Mouse (Mus musculus) kidney, adult 2 months (tissue): ENCODE data around the gene Lce1m. TPM values are rescaled to one million over a fixed set of nuclear protein-coding genes. Genes with fewer than 3 reads are reported as not detected.

Experiments
- DNase-seq: peaks from one replicate; pipeline ENCODE4 v3.0.0; 2021
- H3K27ac ChIP-seq: fragments of 200-500 bp; 2 replicates; pipeline ENCODE4 v1.5.1; 2012; ENCODE audit warnings: low read depth, low read length, control low read depth, inconsistent platforms; ENCODE audit not compliant: insufficient read depth
- H3K27me3 ChIP-seq: fragments of 200-500 bp; replicated peaks from 2 replicates; pipeline ENCODE4 v1.6.1; 2012; ENCODE audit warnings: mild to moderate bottlenecking, moderate library complexity, low read length, inconsistent platforms; ENCODE audit not compliant: control insufficient read depth, insufficient read depth
- H3K36me3 ChIP-seq: fragments of 200-500 bp; 2 replicates; pipeline ENCODE4 v1.6.1; 2012; ENCODE audit warnings: mild to moderate bottlenecking, moderate library complexity, low read length, inconsistent platforms; ENCODE audit not compliant: control insufficient read depth, insufficient read depth
- H3K4me1 ChIP-seq: fragments of 200-500 bp; 2 replicates; pipeline ENCODE4 v1.6.1; 2011; ENCODE audit warnings: low read length; ENCODE audit not compliant: control insufficient read depth, insufficient read depth
- H3K4me3 ChIP-seq: fragments of 200-500 bp; 2 replicates; pipeline ENCODE4 v1.5.1; 2011; ENCODE audit warnings: mild to moderate bottlenecking, low read depth, low read length, control low read depth; ENCODE audit not compliant: insufficient read depth
- CTCF ChIP-seq: fragments of 200-500 bp; conservative IDR thresholded peaks from 2 replicates; pipeline ENCODE4 v1.5.1; 2011; ENCODE audit warnings: low read depth, mild to moderate bottlenecking, control low read depth, low read length, moderate library complexity, mixed read lengths; ENCODE audit not compliant: insufficient read depth, insufficient read length
- POLR2A ChIP-seq: fragments of 200-500 bp; IDR thresholded peaks from one replicate; pipeline ENCODE4 v1.6.1; 2011; ENCODE audit warnings: low read depth, low read length, control low read depth
- WGBS: fragments of 180-500 bp; shearing (Covaris S2); methylation state at CpG from one replicate; pipeline ENCODE4 v1.1.7; 2018; 5-methylcytosine and 5-hydroxymethylcytosine counted together
- polyA plus RNA-seq: library from polyadenylated mRNA; depleted of rRNA; stranded (reverse); fragments of >200 nt; gene quantifications from 2 replicates; pipeline ENCODE4 v1.2.3, GENCODE M21; 2012; rRNA removed

Lce1m gene
- polyA plus RNA-seq, 1 experiment: not detected

- 77% methylated on average over 2 of the region's 2 CpGs for WGBS
These were observed 40.4 kb downstream of the Lce1m start for GRCm38 (mm10) chr3:92978484-92978883.

More at GRCm38 (mm10) chr3:92978484-92978883, 40.4 kb downstream of the Lce1m start:
- H3K27ac ChIP-seq: no peak overlapping the region
- H3K36me3 ChIP-seq: no peaks in the 10 kb centered on the region
- no peaks in the 10 kb centered on the region for H3K4me1 ChIP-seq
- H3K4me3 ChIP-seq: no peak overlapping the region
- no peaks in the 10 kb centered on the region for H3K27me3 ChIP-seq
- no peak for DNase-seq
- TF ChIP-seq CTCF (no peak), POLR2A (no peak)

Other genes starting within 250 kb of the Lce1m start
- gene Lce1i, start 240.2 kb downstream of the Lce1m start, polyA plus RNA-seq: not detected in 2 replicates
- not detected in 2 replicates for gene Lce1j, start 228.5 kb downstream of the Lce1m start, polyA plus RNA-seq
- not detected in 2 replicates for gene Lce1k, start 211.2 kb downstream of the Lce1m start, polyA plus RNA-seq
- gene Kprp, start 191.8 kb downstream of the Lce1m start, polyA plus RNA-seq: not detected in 2 replicates
- not detected in 2 replicates for gene Lce1l, start 167.8 kb downstream of the Lce1m start, polyA plus RNA-seq
- not detected in 2 replicates for gene 2310050C09Rik, start 148.8 kb downstream of the Lce1m start, polyA plus RNA-seq
- not detected in 2 replicates for gene Lce3a, start 92.8 kb downstream of the Lce1m start, polyA plus RNA-seq
- gene Lce3b, start 86.1 kb downstream of the Lce1m start, polyA plus RNA-seq: not detected in 2 replicates
- gene Lce3c, start 74.6 kb downstream of the Lce1m start, polyA plus RNA-seq: not detected in 2 replicates
- gene Lce3d, start 61.7 kb downstream of the Lce1m start, polyA plus RNA-seq: not detected in 2 replicates
- gene Lce3e, start 52.0 kb downstream of the Lce1m start, polyA plus RNA-seq: not detected in 2 replicates
- gene Lce3f, start 26.8 kb downstream of the Lce1m start, polyA plus RNA-seq: not detected in 2 replicates
- not detected in 2 replicates for gene Crct1, start 3.4 kb downstream of the Lce1m start, polyA plus RNA-seq
- not detected in 2 replicates for gene Gm4858, start 49.8 kb upstream of the Lce1m start, polyA plus RNA-seq
- gene Crnn, start 125.7 kb upstream of the Lce1m start, polyA plus RNA-seq: not detected in 2 replicates
- not detected in 2 replicates for gene Flg2, start 178.2 kb upstream of the Lce1m start, polyA plus RNA-seq